Mouse (Mus musculus) stomach, postnatal 0 days (tissue): ENCODE results near the gene Scarf1. TPM values are rescaled to one million over a fixed set of nuclear protein-coding genes. Genes with fewer than 3 reads are reported as not detected.

Experiments
- ATAC-seq: fragments of 200-750 bp; cut with Nextera tagmentation; 2 replicates; pipeline ENCODE4 v1.8.0; 2017; ENCODE audit not compliant: low FRiP score, low TSS enrichment
- DNase-seq: peaks from one replicate; pipeline ENCODE4 v3.0.0-alpha.2; 2016; ENCODE audit warnings: low spot score
- H3K27ac ChIP-seq: fragments of 300-500 bp; sonication (generic); replicated peaks from 2 replicates; pipeline ENCODE4 v1.5.1; 2014; ENCODE audit warnings: mild to moderate bottlenecking, control low read depth
- H3K27me3 ChIP-seq: fragments of 300-500 bp; sonication (generic); 2 replicates; pipeline ENCODE4 v1.6.1; 2014; ENCODE audit warnings: low read length; ENCODE audit not compliant: control insufficient read depth, insufficient read depth
- H3K36me3 ChIP-seq: fragments of 300-500 bp; sonication (generic); 2 replicates; pipeline ENCODE4 v1.6.1; 2014; ENCODE audit warnings: low read length, mixed read lengths; ENCODE audit not compliant: control insufficient read depth, insufficient read depth
- H3K4me1 ChIP-seq: fragments of 300-500 bp; sonication (generic); replicated peaks from 2 replicates; pipeline ENCODE4 v1.6.1; 2014; ENCODE audit warnings: antibody characterized with exemption; ENCODE audit not compliant: control insufficient read depth, insufficient read depth
- H3K4me2 ChIP-seq: fragments of 300-500 bp; sonication (generic); replicated peaks from 2 replicates; pipeline ENCODE4 v1.6.1; 2014; ENCODE audit warnings: low read depth, mild to moderate bottlenecking, control low read depth, moderate library complexity
- H3K4me3 ChIP-seq: fragments of 300-500 bp; sonication (generic); 2 replicates; pipeline ENCODE4 v1.5.1; 2014; ENCODE audit warnings: low read depth, low read length, control low read depth
- H3K9ac ChIP-seq: fragments of 300-500 bp; sonication (generic); 2 replicates; pipeline ENCODE4 v1.6.1; 2014; ENCODE audit warnings: mild to moderate bottlenecking, low read length, control low read depth, mixed read lengths
- H3K9me3 ChIP-seq: fragments of 300-500 bp; sonication (generic); 2 replicates; pipeline ENCODE4 v1.6.1; 2016; ENCODE audit warnings: low read length; ENCODE audit not compliant: control insufficient read depth
- CTCF ChIP-seq: IDR thresholded peaks from 2 replicates; pipeline ENCODE4 v1.5.1; 2016; ENCODE audit warnings: antibody characterized with exemption, low read depth, mild to moderate bottlenecking, moderate library complexity
- EP300 ChIP-seq: optimal IDR thresholded peaks from 2 replicates; pipeline ENCODE3; 2016; ENCODE audit warnings: antibody characterized with exemption
- WGBS: fragments of 180-500 bp; shearing (Covaris S2); extraction: QIAGEN DNeasy Blood & Tissue Kit; methylation state at CpG from one replicate; pipeline ENCODE4 v1.1.7; 2014; 5-methylcytosine and 5-hydroxymethylcytosine counted together
- polyA plus RNA-seq: library from polyadenylated mRNA; unstranded; fragments of >200 nt; fragmentation: Nextera tagmentation; extraction: Ambion mirVana; gene quantifications from 2 replicates; pipeline ENCODE4 v1.2.1, GENCODE M21; 2015

Gene Scarf1
- polyA plus RNA-seq, 1 experiment from 2014 or later, result 2.8 TPM

DNA sequence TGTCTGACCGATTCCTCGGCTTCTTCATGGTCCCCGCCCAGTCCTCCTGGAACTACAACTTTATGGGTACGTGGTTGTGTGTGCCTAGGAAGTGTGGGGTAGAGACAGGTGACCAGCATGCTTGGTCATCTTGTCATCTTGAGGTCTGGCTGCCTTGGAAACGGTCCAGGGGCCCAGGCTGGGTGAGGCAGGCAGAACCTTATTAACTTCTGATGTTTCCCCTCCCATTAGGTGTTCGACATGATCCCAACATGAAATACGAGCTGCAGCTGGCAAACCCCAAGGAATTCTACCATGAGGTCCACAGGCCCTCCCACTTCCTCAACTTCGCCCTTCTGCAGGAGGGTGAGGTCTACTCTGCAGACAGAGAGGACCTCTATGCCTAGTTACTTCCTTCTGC, 4.4 kb upstream of the Scarf1 start:
- WGBS, result 55% methylated on average over 8 of the region's 8 CpGs
- H3K4me1 ChIP-seq, result peaks cover 3% of the 10 kb centered on the region; the same call in 1 of the 2 replicates
- no peak overlapping the region for H3K4me3 ChIP-seq
- no peaks in the 10 kb centered on the region for H3K27me3 ChIP-seq
- H3K4me2 ChIP-seq, result no peak overlapping the region
- no peak for TF ChIP-seq CTCF
- no peak for TF ChIP-seq EP300
- DNase-seq (peak; percentile 36), ATAC-seq (no peak)
- H3K9me3 ChIP-seq, result no peaks in the 10 kb centered on the region
- peak overlapping the region; percentile 95 for H3K27ac ChIP-seq
- H3K36me3 ChIP-seq, result peaks cover 27% of the 10 kb centered on the region
- H3K9ac ChIP-seq, result no peak overlapping the region

DNA sequence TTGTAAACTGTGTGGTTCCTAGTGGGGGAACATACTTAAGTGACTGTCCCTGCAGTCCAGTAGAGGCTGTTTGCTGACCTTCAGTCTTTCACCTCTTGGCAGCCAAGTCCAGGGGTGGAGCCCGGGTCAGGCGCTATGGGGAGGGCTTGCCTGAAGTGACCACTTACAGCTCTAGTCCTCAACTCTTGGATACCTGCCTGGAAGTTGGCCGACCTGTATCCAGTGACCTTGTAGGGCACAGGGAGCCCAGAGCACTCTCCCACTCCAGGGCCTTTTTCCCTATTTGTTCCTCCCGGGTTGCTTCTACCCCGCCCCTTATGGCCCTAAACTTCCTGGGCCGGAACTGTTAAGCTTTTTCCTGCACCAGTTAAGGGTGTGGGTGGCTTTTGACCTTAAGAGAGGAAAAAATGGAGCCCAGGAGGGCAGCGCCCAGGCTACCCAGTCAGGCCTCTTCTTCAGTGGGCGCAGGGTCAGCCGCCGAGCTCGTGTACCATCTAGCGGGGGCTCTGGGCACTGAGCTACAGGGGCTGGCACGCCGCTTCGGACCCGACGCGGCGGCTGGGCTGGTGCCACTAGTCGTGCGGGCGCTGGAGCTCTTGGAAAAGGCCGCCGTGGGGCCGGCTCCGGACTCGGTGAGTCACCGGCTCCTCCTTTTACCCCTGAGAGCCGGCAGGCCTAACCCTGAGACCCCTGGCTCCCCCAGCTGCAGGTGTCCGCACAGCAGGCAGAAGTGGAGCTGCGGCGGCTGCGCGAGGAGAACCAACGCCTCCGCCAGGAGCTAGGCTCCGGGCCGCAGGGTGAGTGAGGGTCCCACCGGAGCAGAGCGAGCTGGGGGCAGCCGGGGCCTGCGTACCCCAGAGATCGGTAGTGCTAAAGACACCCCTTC, 3.4 kb upstream of the Scarf1 start, which contains the start of gene Rilp:
Gene Rilp, plus strand, starts transcription at position 354 of the 886 bp plus-strand sequence.
- H3K36me3 ChIP-seq, result peaks cover 21% of the 10 kb centered on the region
- H3K27ac ChIP-seq, result peak within 1 kb of the TSS; percentile 95
- DNase-seq, result peak; percentile 76
- H3K4me2 ChIP-seq, result peak within 1 kb of the TSS; percentile 99
- peaks cover 3% of the 10 kb centered on the region; the same call in 1 of the 2 replicates for H3K4me1 ChIP-seq
- peak within 1 kb of the TSS; percentile 57 for H3K4me3 ChIP-seq
- TF ChIP-seq CTCF, result peak; percentile 56
- TF ChIP-seq EP300, result peak; percentile 50
- no peaks in the 10 kb centered on the region for H3K27me3 ChIP-seq
- H3K9ac ChIP-seq, result peak within 1 kb of the TSS; percentile 68
- 1% methylated on average over 41 of the region's 43 CpGs for WGBS
- peak; percentile 74 for ATAC-seq
- H3K9me3 ChIP-seq, result no peaks in the 10 kb centered on the region

DNA sequence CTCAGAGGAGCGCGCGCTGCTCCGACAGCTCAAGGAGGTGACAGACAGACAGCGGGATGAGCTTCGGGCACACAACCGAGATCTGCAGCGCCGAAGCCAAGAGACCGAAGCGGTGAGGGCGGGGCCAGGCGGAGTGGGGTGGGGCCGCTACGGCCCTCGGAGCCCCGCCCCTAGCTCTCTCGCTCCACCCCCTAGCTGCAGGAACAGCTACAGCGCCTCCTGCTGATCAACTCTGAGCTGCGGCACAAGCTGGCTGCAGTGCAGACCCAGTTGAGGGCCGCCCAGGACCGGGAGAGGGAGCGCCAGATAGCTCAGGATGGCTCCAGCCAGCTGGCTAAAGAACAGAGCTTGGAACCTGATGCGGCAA, 2.7 kb upstream of the Scarf1 start:
- TF ChIP-seq EP300, result no peak
- TF ChIP-seq CTCF, result peak; percentile 95
- Histone ChIP-seq H3K4me1 (peaks cover 3% of the 10 kb centered on the region; the same call in 1 of the 2 replicates), H3K27ac (peak overlapping the region; percentile 95), H3K36me3 (peaks cover 19% of the 10 kb centered on the region), H3K27me3 (no peaks in the 10 kb centered on the region), H3K9me3 (no peaks in the 10 kb centered on the region), H3K4me3 (peak overlapping the region; percentile 57), H3K9ac (peak overlapping the region; percentile 68), H3K4me2 (peak overlapping the region; percentile 99)
- ATAC-seq (peak; percentile 90), DNase-seq (peak; percentile 96)
- WGBS, result 1% methylated on average over 24 of the region's 24 CpGs

DNA sequence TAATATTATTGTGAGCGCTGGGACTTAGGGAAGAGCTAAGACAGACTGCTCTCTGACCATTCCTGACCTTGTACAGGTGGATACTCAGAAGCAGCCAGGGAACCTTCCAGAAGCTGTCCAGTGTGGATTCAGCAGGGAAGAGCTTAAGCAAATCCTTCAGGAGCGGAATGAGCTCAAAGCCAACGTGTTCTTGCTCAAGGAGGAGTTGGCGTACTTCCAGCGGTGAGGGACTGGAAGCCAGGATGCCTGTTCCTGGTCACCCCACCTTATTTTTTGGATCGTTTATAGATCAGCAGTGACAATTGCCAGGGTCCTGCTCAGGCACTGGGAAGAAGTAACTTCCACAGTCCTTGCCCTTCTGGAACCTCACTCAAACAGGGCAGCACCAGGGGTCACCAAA, 2.1 kb upstream of the Scarf1 start:
- Histone ChIP-seq H3K36me3 (peaks cover 16% of the 10 kb centered on the region), H3K9me3 (no peaks in the 10 kb centered on the region), H3K9ac (no peak overlapping the region), H3K4me1 (peaks cover 3% of the 10 kb centered on the region; the same call in 1 of the 2 replicates), H3K4me3 (no peak overlapping the region), H3K27me3 (no peaks in the 10 kb centered on the region), H3K27ac (peak overlapping the region; percentile 53; the same call in 1 of the 2 replicates), H3K4me2 (peak overlapping the region; percentile 99; the same call in 1 of the 2 replicates)
- WGBS, result 68% methylated on average over 6 of the region's 6 CpGs
- DNase-seq (no peak), ATAC-seq (no peak)
- TF ChIP-seq CTCF (no peak), EP300 (no peak)

DNA sequence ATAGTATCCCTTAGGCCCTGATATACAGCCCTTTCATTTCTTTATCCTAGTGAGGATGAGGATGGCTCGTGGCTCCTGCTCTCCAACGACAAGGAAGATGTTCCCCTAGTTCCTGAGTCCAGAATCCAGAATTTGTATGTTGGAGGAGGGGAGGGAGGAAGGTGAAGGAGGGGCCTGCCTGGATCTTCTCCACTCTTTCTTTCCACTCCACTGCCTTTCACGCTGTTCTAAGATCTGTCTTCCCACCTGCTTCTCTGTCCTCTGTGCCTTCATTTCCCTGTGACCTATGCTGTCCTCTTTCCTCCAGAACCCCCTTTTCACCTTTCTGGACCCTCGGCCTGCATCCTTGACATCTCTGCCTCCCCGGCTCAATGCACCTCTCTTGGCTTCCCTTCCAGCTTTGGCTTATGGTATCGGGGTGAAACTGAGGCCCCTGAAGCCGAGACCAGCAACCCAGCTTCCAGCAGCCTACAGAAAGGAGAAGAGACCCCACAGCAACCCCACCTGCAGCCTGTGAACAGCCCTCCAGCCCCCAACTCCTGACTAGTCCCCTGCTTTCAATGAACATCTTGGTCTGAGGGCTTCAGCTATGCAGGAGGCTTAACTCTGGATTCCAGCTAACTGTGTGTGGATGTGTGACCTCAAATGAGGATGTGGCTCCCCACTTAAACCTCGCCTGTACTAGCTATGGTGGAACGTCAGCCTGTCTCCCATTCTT, 880 bp upstream of the Scarf1 start:
- Histone ChIP-seq H3K4me3 (no peak overlapping the region), H3K9ac (no peak overlapping the region), H3K4me1 (peaks cover 3% of the 10 kb centered on the region; the same call in 1 of the 2 replicates), H3K27ac (no peak overlapping the region), H3K4me2 (no peak overlapping the region), H3K9me3 (no peaks in the 10 kb centered on the region), H3K27me3 (no peaks in the 10 kb centered on the region), H3K36me3 (peaks cover 12% of the 10 kb centered on the region)
- no peak for DNase-seq
- TF ChIP-seq EP300, result no peak
- TF ChIP-seq CTCF, result no peak
- 78% methylated on average over 9 of the region's 9 CpGs for WGBS
- no peak for ATAC-seq
